Mouse (Mus musculus): Measurements from ENCODE around the gene Astn2.

DNA sequence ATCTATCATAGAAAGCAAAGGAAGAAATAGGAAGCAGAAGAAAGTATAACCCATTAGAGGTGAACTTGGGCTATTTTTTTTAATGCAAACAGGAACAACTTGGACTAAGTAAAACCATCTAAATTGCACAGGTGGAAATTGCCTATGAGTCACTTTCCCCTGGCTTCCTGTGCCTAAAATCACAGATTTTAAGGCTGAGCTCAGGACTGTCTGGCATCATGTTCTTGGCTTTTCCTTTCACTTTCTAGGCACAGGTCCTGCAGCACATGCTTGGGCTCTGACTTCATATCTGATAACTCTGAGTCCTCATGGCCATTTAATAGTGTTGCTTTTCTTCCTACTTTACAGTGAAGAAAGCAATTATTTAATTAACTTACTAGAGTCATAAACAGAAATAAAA, 161.7 kb downstream of the Astn2 start:
- TF ChIP-seq EP300 (IDR thresholded peaks at IDR 0.05): no peak
- TF ChIP-seq CTCF (IDR thresholded peaks at IDR 0.05): no peak
